Mouse (Mus musculus) midbrain, embryonic 16.5 days (tissue): ENCODE measurements around the gene Vps35l. TPM values are rescaled to one million over a fixed set of nuclear protein-coding genes. Genes with fewer than 3 reads are reported as not detected.

Experiments used
- ATAC-seq: fragments of 200-750 bp; cut with Nextera tagmentation; 2 replicates; pipeline ENCODE4 v1.8.0; 2017; ENCODE audit warnings: moderate TSS enrichment
- H3K27ac ChIP-seq: fragments of 300-500 bp; sonication (generic); 2 replicates; pipeline ENCODE4 v1.5.1; 2014; ENCODE audit warnings: mild to moderate bottlenecking, low read length, mixed read lengths
- H3K27me3 ChIP-seq: fragments of 300-500 bp; sonication (generic); 2 replicates; pipeline ENCODE4 v1.6.1; 2014; ENCODE audit warnings: low read depth, low read length, mixed read lengths; ENCODE audit not compliant: control insufficient read depth, insufficient read depth
- H3K36me3 ChIP-seq: fragments of 300-500 bp; sonication (generic); 2 replicates; pipeline ENCODE4 v1.6.1; 2014; ENCODE audit warnings: mild to moderate bottlenecking, low read length, moderate library complexity, mixed read lengths; ENCODE audit not compliant: control insufficient read depth, insufficient read depth
- H3K4me1 ChIP-seq: fragments of 300-500 bp; sonication (generic); 2 replicates; pipeline ENCODE4 v1.6.1; 2014; ENCODE audit warnings: mild to moderate bottlenecking, low read length, mixed read lengths; ENCODE audit not compliant: control insufficient read depth, insufficient read depth
- H3K4me2 ChIP-seq: fragments of 300-500 bp; sonication (generic); 2 replicates; pipeline ENCODE4 v1.6.1; 2014; ENCODE audit warnings: mild to moderate bottlenecking, low read length, mixed read lengths
- H3K4me3 ChIP-seq: fragments of 300-500 bp; sonication (generic); 2 replicates; pipeline ENCODE4 v1.5.1; 2014; ENCODE audit warnings: low read depth, mild to moderate bottlenecking, low read length, moderate library complexity, mixed read lengths
- H3K9ac ChIP-seq: fragments of 300-500 bp; sonication (generic); 2 replicates; pipeline ENCODE4 v1.6.1; 2014; ENCODE audit warnings: low read depth, low read length, mixed read lengths
- H3K9me3 ChIP-seq: fragments of 300-500 bp; sonication (generic); replicated peaks from 2 replicates; pipeline ENCODE4 v1.6.1; 2014; ENCODE audit warnings: mild to moderate bottlenecking, low read length, mixed read lengths; ENCODE audit not compliant: control insufficient read depth, poor library complexity, severe bottlenecking
- WGBS: fragments of 180-500 bp; shearing (Covaris S2); extraction: QIAGEN DNeasy Blood & Tissue Kit; methylation state at CpG from one replicate; pipeline ENCODE4 v1.1.7; 2014; 5-methylcytosine and 5-hydroxymethylcytosine counted together
- polyA plus RNA-seq: library from polyadenylated mRNA; unstranded; fragments of >200 nt; fragmentation: Nextera tagmentation; extraction: Ambion mirVana; gene quantifications from 2 replicates; pipeline ENCODE4 v1.2.1, GENCODE M21; 2015

The Vps35l gene
- polyA plus RNA-seq, 1 experiment from 2014 or later, result 113 TPM

- H3K4me1 ChIP-seq, result peaks cover 24% of the 10 kb centered on the region
- H3K4me2 ChIP-seq, result peak overlapping the region; percentile 60
- 25% methylated on average over 6 of the region's 6 CpGs for WGBS
- H3K36me3 ChIP-seq, result 0 out of 2 replicates have a peak, but pooled peaks cover 3% of the 10 kb centered on the region
- peak overlapping the region; percentile 88 for H3K9ac ChIP-seq
- ATAC-seq, result no peak; the same call in 1 of the 2 replicates
- H3K4me3 ChIP-seq, result peak overlapping the region; percentile 66
- H3K27ac ChIP-seq, result peak overlapping the region; percentile 96
- no peaks in the 10 kb centered on the region for H3K9me3 ChIP-seq
- H3K27me3 ChIP-seq, result no peaks in the 10 kb centered on the region
Observed at GRCm38 (mm10) chr7:118706051-118706450, 34.0 kb upstream of the Vps35l start.

- 0 out of 2 replicates have a peak, but pooled peaks cover 3% of the 10 kb centered on the region for H3K36me3 ChIP-seq
- no peaks in the 10 kb centered on the region for H3K27me3 ChIP-seq
- peaks cover 24% of the 10 kb centered on the region for H3K4me1 ChIP-seq
- no peak overlapping the region for H3K27ac ChIP-seq
- H3K4me2 ChIP-seq, result no peak overlapping the region
- ATAC-seq, result no peak
- no peak overlapping the region for H3K9ac ChIP-seq
- no peak overlapping the region for H3K4me3 ChIP-seq
- no peaks in the 10 kb centered on the region for H3K9me3 ChIP-seq
- WGBS, result 91% methylated on average over 5 of the region's 5 CpGs
Observed at GRCm38 (mm10) chr7:118706488-118706887, 33.5 kb upstream of the Vps35l start.

- Histone ChIP-seq H3K4me2 (no peak overlapping the region), H3K27ac (no peak overlapping the region), H3K9ac (no peak overlapping the region), H3K4me1 (peaks cover 24% of the 10 kb centered on the region), H3K36me3 (0 out of 2 replicates have a peak, but pooled peaks cover 3% of the 10 kb centered on the region), H3K27me3 (no peaks in the 10 kb centered on the region), H3K9me3 (no peaks in the 10 kb centered on the region), H3K4me3 (no peak overlapping the region)
- no peak for ATAC-seq
- WGBS, result 86% methylated on average over 2 of the region's 2 CpGs
Observed at GRCm38 (mm10) chr7:118707216-118707615, 32.8 kb upstream of the Vps35l start.

DNA sequence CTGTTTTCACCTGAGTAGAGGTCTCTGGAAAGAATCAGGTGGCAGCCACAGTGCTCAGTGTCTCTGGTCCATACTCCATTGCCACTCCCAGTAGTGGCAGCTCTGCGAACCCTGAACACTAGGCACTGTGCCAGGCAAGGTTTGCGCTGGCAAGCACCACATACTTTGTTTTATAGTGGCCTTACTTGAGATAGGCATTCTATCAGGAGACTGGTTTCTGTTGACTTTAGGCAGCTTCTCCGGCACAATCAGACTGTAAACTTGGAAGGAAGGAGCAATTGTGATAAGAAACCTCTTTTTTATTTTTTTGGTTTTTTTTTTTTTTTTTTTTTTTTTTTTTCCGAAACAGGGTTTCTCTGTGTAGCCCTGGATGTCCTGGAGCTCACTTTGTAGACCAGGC, 32.0 kb upstream of the Vps35l start:
- Histone ChIP-seq H3K9ac (no peak overlapping the region), H3K4me2 (no peak overlapping the region), H3K36me3 (0 out of 2 replicates have a peak, but pooled peaks cover 1% of the 10 kb centered on the region), H3K27ac (no peak overlapping the region), H3K9me3 (no peaks in the 10 kb centered on the region), H3K4me3 (no peak overlapping the region), H3K27me3 (no peaks in the 10 kb centered on the region), H3K4me1 (peaks cover 23% of the 10 kb centered on the region)
- no peak for ATAC-seq
- WGBS, result 88% methylated on average over 4 of the region's 4 CpGs

- H3K4me2 ChIP-seq, result no peak overlapping the region
- H3K27ac ChIP-seq, result no peak overlapping the region
- ATAC-seq, result no peak
- H3K9ac ChIP-seq, result no peak overlapping the region
- H3K4me1 ChIP-seq, result peaks cover 19% of the 10 kb centered on the region
- peaks cover 8% of the 10 kb centered on the region; the same call in 1 of the 2 replicates for H3K36me3 ChIP-seq
- no peaks in the 10 kb centered on the region for H3K9me3 ChIP-seq
- no peaks in the 10 kb centered on the region for H3K27me3 ChIP-seq
- WGBS, result 56% methylated on average over 5 of the region's 5 CpGs
- H3K4me3 ChIP-seq, result no peak overlapping the region
Observed at GRCm38 (mm10) chr7:118710776-118711175, 29.2 kb upstream of the Vps35l start.

GRCm38 (mm10) chr7:118712228-118713173, 27.5 kb upstream of the Vps35l start, which contains the start of gene Ccp110:
Ccp110 (plus strand) TSS chr7:118712552.
- Histone ChIP-seq H3K4me3 (peak within 1 kb of the TSS; percentile 65), H3K4me2 (peak within 1 kb of the TSS; percentile 66), H3K9ac (peak within 1 kb of the TSS; percentile 71), H3K36me3 (peaks cover 8% of the 10 kb centered on the region; the same call in 1 of the 2 replicates), H3K4me1 (peaks cover 14% of the 10 kb centered on the region), H3K9me3 (no peaks in the 10 kb centered on the region), H3K27me3 (no peaks in the 10 kb centered on the region), H3K27ac (peak within 1 kb of the TSS; percentile 67)
- under 1% methylated on average over 48 of the region's 48 CpGs for WGBS
- peak; percentile 98 for ATAC-seq

GRCm38 (mm10) chr7:118714873-118715272, 25.2 kb upstream of the Vps35l start:
- ATAC-seq, result no peak
- WGBS, result 83% methylated on average over 1 of the region's 1 CpGs
- no peaks in the 10 kb centered on the region for H3K9me3 ChIP-seq
- no peak overlapping the region for H3K9ac ChIP-seq
- H3K36me3 ChIP-seq, result peaks cover 20% of the 10 kb centered on the region
- H3K4me3 ChIP-seq, result no peak overlapping the region
- no peak overlapping the region for H3K4me2 ChIP-seq
- peaks cover 14% of the 10 kb centered on the region for H3K4me1 ChIP-seq
- no peak overlapping the region for H3K27ac ChIP-seq
- H3K27me3 ChIP-seq, result no peaks in the 10 kb centered on the region

GRCm38 (mm10) chr7:118718066-118718465, 22.0 kb upstream of the Vps35l start:
- H3K27ac ChIP-seq, result no peak overlapping the region
- H3K9ac ChIP-seq, result no peak overlapping the region
- no peaks in the 10 kb centered on the region for H3K9me3 ChIP-seq
- no peaks in the 10 kb centered on the region for H3K27me3 ChIP-seq
- peaks cover 13% of the 10 kb centered on the region for H3K4me1 ChIP-seq
- H3K4me2 ChIP-seq, result no peak overlapping the region
- WGBS, result 95% methylated on average over 4 of the region's 4 CpGs
- H3K36me3 ChIP-seq, result peaks cover 29% of the 10 kb centered on the region
- no peak for ATAC-seq
- no peak overlapping the region for H3K4me3 ChIP-seq

DNA sequence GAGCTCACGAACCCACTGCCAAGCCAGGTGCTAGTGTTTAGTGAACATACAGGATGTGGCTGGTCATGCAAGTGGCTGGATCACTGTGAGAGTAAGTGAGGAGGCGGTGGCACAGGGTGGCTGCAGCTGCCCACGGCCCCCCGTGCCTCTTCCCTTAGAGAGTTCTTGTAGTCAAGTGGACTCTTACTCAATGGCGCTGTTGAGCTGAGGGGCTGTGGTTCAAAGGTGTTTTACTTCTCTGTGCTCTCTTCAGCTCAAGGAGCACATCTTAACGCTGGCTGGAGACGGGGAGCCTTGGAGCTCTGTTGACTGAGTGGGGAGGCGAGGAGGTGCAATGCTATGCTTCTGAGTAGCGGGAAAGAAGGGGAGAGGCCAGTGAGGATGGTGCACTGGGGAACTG, 16.1 kb upstream of the Vps35l start:
- no peaks in the 10 kb centered on the region for H3K9me3 ChIP-seq
- peaks cover 43% of the 10 kb centered on the region for H3K36me3 ChIP-seq
- H3K27me3 ChIP-seq, result no peaks in the 10 kb centered on the region
- no peak overlapping the region for H3K4me3 ChIP-seq
- no peak overlapping the region for H3K27ac ChIP-seq
- ATAC-seq, result no peak
- no peaks in the 10 kb centered on the region for H3K4me1 ChIP-seq
- 87% methylated on average over 9 of the region's 9 CpGs for WGBS
- H3K9ac ChIP-seq, result no peak overlapping the region
- H3K4me2 ChIP-seq, result no peak overlapping the region
